Mouse (Mus musculus): ENCODE measurements around the gene Hpcal1. TPM values are rescaled to one million over a fixed set of nuclear protein-coding genes. Genes with fewer than 3 reads are reported as not detected.

Gene Hpcal1
- total RNA-seq, 2 experiments from 2014 or later = 6.4 to 8.0 TPM

DNA sequence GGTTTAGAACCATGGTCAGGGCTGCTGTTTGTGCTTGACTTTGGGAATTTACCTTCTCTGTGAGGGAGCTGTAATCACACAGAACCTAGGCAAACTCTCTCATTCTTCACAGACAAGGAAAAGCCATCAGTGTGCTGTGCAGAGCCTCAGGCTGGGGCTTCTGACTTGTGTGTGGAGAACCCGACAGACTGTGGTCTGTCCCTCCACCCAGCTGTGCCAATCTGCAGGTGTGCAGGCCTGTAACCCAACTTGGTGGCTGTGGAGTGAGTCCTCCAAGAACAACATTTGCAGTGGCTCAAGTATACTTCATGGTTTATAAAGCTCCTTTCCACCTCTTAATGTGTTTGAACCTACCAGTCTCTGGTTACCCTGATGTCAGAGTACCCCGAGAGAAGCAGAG lies 4.5 kb upstream of the Hpcal1 start:
- no peak for DNase-seq

DNA sequence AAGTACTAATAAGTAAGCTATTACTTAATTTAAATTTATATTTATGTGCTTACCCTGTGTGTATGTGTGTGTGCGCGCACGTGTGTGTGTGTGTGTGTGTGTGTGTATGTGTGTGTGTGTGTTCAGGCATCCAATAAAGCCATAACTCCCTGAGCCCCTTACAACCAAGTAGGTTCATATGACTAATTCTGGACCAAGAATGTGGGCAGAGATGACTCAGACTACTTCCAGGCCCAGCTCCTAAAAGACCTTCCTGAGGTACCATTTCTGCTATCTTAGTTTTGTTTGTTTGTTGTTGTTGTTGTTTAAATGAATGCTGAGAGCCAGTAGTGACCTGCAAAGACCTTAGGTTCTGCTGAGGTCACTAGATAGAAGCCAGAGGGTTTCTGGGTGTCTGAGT lies 1.7 kb upstream of the Hpcal1 start:
- no peak for DNase-seq

DNA sequence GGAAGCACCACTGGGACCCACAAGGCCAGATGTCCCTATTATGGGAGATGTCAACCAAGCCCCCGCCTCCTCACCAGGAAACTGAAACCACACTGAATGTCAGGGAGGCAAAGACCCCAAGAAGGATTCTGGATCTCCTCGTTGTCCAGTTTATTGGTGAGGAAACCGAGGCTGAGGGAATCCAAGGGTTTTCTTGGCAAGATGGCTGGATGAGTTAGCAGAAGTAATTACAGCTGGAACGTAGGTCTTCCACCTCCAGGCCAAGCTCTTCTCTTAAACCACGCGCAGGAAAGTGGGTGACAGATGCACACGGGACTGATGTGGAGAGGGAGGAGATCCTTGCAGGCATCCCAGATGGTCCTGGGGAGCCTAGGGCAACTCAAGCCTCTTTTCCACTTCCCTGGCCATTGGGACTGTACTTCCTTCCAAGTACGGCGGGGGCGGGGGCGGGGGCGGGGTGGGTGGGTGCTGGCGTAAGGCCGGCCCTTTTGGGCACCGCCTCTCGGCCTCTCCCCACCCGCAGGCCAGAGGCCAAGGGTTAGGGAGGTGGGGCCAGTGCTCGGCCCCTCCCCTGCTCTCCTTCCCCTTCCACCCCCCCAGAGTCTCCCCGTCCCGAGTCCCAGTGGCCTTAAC lies 609 bp upstream of the Hpcal1 start:
- no peak for DNase-seq

DNA sequence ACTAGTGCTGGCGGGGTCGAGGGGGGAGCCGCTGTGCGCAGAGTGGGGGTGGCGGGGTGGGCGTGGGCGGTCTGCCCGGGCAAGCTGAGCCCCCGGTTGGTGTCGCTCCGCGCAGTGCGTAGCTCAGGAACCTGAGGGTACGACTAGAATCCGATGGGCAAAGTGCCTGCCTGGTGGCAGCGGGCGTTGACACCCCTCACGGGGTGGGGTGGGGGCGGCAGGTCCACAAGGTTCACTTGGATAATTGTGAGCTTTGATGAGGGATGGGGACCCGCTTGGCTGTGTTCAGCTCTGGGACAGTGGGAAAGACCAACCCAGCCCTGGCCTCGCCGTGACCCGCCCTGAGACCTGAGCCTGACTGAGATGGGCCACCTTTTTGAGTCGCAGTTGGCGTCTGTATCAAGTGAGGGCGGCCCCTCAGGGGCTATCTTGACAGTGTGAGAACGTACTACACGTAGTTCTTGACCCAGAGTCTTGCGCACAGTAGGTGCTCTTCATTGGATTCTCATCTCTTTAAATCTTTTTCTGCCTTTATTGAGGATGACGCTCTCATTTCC lies 742 bp downstream of the Hpcal1 start:
- no peak for DNase-seq

DNA sequence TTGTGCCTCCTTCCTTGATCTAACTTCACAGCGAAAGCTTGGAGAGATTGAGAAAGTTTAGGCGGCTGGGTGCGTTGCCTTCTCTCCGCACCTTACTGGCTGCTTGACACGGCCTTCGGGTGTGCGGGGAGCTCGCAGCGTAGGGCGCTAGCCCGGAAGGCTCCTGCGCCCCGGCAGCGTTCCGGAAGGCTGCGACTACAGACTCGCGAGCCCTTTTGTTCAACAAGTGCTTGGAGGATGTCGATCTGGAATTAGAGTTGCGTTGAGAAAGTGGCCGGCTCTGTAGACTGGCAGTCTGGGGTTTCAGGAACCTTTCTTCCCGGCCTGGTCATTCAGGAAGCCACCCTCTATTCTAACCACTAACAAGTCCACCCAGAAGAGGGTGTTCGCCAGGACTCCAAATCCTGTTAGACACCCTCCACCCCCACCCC lies 1.2 kb downstream of the Hpcal1 start:
- peak; percentile 19 for DNase-seq

DNA sequence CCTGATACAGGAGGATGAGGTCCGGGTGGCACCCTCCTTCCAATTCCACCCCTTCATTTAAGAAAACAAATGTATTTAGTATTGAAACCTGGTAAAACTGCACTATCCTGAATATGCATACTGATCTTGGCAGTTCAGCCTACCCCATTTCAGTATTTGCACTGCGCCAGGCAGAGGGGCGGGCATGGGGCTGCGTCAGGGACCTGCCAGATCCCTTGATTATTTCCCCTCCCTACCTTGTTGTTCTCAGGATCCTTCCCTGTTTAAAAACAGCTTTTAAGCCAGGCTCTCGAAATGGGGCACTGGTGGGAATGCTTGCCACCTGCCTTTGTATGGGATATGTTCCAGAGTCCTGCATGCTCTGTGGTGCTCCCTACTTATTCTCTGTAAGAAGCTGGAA lies 1.7 kb downstream of the Hpcal1 start:
- DNase-seq = no peak

DNA sequence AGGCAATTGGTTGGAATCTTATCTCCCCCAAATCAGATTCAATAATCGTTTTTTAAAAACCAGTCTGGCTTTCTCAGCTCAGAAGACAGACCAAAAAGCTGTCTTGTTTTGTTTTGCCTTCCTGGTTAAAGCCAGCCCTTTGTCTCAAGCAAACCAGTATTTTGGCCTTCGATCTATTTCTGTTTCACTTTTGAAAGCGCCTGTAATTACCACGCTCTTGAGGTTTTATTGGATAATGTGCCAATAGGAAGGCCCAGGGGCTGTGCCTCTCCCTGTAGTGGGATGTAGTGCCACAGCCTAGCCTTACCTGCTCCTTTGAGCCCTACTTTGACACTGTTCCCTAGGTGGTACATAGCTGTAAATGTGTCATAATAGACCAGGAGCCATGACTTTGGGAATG lies 2.3 kb downstream of the Hpcal1 start:
- no peak for DNase-seq

DNA sequence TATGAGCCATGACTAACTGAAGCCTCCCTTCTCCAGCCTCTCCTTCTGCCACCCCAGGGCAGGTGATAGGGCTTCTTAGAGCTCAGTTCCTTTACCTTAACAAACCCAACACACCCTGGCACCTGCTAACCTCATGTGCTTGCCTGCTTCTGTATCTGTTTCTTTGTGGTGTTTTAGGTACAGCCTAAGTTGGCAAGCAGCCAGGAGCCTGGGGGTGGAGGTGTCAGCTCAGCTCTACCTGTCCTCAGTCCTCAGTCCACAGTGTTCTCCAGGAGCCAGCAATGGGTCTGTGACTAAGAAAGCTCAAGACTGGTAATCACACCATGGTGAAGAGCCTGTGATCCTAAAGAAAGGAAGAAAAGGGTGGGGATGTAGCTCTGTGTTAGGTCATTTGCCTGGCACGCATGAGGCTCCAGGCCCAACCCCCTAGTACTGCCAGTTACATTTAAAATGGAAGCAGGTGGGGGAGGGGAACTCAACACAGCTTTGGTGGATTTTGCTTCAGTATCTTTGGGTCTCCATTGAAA lies 4.0 kb downstream of the Hpcal1 start:
- no peak for DNase-seq

DNA sequence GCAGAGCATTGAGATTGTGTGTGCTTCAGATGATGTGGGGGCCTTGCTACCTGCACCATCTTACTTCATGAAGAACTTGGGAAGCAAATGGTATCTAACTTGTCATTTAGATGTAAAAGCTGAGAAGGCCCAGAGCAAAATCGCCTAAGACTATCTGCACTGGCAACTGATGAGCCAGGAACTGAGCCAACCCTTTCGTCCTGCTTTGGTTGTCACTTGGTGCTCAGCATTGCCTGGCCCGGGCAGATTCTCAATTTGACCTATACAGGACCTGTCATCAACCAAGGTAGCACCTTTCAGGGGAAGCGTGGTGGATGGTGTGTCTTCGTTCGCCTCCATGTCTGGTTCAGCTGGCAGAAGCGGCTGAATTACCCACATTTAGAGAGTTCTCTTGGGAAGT lies 5.7 kb downstream of the Hpcal1 start:
- no peak for DNase-seq

DNA sequence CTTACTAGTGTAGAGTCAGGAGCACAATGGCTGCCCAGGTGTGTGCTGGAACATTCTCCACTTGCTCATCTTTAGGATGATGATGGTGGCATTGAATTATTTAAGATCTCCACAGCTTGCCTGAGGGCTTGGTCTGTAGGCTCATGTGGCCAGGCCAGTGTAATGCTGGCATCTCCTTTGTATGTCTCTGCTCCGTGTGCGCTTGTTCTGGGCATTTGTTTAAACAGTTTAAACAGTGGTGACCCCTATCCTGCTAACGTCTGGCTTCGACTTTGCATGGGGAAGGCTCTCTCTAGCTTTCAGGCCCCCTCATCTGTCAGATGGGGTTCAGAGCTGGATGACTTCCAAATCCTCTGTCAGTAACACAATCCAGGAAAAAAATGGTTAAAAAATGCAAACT lies 8.3 kb downstream of the Hpcal1 start:
- DNase-seq = no peak

DNA sequence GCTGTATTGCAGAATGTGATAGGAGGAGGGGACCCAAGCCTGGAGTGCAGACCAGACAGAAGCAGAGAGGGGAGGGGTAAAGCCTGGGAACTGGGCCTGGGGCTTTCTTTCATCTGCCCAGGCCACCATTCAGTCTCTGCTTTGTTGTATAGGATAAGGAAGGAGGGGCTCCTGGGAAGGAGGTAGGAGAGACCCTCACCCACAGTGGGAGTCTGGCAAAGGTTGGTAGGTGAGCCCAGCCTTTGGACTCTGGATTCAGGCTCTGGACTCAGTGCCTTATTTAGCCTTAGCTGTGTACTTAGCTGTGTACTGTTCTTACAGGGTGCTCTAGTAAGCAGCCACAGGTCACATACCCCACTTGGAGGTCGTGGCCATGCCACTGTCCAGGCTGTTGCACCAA lies 8.8 kb downstream of the Hpcal1 start:
- DNase-seq = no peak

DNA sequence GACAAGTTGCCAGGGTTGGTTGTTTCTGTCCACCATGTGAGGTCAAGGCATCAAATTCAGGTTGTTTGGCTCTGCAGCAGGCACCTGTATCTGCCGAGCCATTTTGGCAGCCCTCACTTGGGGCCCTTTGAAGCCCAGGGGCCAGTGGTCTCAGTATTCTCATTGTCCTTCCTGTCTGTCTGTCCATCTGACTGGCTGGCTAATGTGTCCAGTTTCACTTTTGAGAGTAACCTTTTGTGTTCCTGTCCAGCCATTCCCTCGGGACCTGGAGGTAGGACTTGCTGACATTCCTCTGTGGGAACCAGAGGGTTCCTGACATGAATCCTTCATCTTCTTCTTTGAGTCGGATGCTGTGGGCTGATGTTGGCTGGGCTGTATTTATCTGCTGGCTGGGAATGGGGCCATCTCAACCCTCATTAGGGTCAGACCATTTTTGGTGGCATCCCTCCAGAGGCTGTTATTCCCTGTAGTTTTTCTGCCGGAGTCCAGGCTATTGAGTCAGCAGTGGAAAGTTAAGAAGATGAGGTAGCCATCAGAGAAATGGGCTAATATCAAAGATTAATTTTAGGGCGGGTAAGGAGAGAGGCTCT lies 10.6 kb downstream of the Hpcal1 start:
- no peak for DNase-seq

DNA sequence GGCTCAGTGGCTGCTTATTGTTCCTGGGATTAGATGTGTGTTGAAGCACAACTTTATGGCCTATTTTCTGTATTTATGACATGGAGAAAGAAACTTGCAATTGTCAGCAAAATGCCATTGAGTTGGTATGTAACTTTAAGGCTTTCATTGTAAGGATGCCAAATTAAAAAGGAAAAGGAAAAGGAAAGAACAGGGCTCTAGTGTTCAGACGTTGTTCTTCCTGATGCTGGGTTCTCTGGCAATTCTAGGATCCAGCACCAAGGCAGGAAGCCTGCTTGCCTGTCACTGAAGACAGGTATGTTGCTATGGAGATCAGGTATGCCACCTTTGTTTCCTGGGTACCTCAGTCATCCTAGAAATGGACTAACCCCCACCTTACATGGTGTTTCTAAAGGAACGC lies 11.1 kb downstream of the Hpcal1 start:
- DNase-seq = no peak

DNA sequence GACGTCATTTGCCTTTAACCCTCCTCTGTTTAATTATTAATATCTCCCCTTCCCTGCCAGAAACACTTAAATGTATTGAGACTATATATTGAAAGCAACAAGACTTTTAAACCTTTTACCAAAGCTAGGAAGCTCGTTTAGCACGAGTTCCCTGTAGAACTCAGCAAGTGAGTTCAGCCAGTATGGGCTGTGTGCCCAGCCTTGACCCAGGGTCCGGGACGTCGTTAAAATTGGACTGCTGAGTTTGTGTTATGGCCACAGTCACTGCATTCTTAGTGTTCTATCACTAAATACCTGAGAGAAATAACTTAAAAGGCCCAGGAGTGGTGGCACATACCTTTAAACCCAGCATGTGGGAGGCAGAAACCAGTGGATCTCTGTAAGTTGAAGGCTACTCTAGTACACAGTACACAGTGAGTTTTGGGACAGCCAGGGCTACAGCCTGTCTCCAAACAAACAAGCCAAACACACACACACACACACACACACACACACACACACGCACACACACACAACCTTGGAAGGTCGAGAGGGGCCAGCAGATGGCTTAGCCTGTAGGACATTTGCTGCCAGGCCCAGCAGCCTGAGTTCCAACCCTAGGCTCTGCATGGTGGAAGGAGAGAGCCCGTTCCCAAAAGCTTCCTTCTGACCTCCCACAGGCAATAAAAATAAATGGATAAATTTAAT lies 11.7 kb downstream of the Hpcal1 start:
- DNase-seq = no peak

DNA sequence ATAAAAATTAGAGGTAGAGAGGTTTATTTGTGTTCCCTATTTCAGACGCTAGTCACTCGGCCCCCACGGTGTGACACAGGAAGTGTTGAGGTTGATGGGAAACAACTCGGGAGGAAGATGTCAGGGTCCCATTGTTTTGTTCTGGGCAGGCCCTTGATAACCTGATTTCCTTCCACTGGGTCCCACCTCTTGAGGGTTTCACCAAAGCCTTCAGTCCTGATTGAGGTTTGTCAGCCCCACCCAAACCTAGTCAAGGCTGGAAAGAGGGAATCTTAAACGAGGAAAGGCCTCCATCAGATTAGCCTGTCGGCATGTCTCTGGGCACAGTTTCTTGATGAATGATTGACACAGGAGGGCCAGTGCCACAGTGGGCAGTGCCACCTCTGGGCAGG lies 12.3 kb downstream of the Hpcal1 start:
- DNase-seq = no peak

DNA sequence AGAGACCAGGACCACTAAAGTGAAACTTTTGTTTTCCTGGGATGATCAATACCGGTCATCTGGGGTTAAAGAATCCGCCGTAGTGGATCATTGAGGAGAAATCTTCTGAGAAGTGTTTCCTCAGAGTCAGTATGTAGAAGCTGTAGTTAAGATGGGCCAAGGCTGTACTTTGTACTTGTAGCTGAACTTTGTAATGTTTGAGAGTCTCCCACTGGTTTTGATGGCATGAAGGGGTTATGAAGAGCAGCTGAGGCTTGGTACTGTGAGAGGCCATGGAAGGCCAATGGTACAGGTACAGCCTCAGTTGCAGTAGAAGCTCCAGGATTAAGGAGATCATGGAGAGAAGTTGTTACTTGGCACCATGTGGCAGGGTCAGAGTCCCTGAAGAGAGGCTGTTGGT lies 13.2 kb downstream of the Hpcal1 start:
- no peak for DNase-seq

DNA sequence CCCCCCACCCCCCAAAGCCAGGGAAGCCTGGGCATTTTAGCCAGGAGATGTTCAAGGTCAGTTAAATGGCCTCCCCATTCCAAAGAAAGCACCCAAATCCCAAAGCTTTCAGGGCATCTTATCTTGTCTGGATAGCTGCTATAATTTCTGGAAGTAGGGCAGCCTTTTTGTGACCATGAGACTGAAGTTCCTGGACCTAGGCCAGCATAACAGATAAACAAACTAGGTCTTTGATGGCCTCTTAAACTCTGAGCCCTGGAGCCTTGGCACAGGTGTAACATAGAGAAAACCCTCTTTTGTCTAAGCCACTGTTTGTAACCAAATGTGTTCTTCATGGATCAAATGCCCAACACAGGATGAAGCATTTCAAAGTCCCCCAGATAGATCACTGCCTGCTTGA lies 16.8 kb downstream of the Hpcal1 start:
- no peak for DNase-seq

DNA sequence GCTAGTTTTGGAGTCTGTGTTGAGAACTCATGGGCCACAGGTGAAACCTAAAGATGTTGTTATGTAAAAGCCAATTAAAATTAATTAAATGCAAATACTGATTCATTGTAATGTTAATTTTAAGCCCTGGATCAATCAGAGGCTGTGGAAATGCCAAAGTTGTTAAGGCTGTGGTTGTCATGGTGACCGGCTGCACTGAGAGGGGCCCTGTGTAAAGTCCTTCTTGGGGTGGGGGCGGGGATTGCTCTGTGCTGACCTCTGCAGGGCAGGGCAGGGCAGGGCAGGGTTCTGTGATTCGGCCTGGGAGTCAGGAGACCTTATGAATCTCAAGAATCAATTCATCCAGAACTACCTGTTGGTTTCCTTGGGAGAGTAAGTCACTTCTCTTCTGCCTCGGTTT lies 18.8 kb downstream of the Hpcal1 start:
- no peak for DNase-seq

DNA sequence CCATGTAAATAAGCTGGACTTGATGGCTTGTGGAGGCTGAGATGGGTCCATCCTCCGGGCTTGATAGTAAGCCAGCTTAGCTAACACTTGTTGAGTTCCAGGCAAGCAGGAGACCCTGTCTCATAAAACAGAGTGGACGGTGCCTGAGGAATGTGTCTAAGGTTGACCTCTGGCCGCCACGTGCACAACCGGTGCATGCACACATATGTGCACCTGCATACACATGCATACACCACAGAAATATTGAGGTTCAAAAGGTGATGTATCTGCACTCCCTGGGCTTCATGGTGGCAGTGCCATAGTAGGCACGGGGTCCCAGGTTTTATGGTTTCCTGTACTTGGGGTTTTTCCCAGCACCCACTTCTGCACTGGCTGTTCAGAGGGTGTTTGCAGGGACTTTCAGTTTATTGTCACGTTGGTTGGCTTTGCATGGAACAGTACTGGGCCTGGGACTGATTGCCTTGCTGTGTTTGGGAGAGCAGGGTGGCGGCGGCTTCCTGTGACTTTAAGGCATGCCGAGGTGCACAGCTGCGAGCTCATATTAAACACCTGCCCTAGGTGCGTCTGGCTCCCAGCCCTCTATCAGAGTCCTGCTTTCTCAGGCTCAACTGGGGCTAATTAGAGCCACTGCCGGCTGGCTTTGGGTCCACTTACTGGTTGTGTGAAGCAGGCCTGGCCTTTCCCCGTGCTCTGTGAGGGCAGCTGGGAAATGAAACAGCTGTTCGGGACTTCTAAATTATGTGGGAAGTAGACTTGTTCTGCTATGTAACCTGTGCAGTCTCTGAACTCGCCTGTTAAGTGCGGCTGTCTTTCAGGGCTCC lies 19.5 kb downstream of the Hpcal1 start:
- DNase-seq = no peak

DNA sequence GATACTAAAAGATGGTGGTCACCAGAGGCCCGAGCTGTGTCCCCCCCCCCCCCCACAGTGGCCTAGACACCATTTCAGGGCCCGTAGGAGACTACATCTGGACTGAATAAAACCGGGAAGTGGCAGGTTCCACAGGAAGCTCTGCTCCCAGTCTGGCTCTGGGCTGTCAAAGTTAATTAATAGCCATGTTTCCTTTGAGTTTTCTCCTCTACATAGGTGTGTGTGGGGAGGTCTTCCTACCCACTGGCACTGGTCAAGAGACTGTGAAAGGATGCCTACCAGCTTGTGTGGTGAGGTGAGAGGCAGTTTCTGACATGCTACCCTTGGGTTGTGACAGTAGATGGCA lies 20.1 kb downstream of the Hpcal1 start:
- no peak for DNase-seq

DNA sequence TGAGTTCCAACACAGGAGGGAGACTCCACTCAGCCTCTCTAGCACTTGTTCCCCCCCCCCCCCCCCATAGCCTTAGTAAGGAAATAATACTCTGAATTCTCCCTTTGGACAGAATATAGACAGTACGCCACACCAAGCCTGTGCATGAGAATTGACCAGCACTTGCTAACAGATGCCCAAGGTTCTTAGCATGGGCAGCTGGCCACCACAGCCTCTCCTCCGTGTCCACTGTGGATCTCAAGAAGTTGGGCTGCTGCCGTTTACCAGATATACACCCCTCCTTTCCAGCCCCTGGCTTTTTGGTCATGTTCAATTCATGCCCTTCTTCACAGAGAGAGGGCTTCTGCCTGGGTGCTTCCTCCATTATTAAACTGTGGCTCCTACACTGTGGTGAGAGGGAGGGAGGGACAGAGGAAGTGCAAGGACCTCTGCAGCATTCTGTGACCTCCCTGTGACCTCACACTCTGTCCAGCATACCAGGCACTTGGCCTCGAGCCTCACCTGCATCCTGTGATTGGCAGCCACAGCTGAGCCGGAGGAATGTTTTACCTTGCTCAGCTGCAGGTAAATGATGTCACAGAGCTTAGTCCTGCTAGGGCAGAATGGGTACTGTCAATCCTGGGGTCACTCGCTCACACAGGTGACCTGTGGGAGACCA lies 21.2 kb downstream of the Hpcal1 start:
- no peak for DNase-seq

DNA sequence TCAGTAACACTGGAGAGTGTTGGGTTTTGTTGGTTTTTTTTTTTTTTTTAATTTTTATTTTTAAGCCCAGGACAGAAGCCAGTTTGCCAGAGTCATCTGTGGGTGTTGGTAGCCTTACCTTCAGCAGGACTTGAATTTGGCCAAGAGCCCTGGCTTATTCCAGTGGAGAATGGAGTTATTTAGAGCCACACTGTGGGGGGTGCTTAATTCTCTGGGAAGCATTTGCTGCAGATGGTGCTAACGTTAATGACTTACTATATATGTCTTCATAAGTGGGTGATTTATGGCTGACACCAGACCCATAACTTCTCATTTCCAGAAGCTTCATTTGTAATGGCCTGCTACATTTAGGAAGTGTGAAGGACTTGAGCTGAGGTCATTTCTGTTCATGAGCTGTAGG lies 21.9 kb downstream of the Hpcal1 start:
- no peak for DNase-seq

Measured in gastrocnemius, postnatal 25 days (tissue).